Mouse (Mus musculus) midbrain, postnatal 0 days (tissue): Measurements from ENCODE around the gene Spag4. TPM values are rescaled to one million over a fixed set of nuclear protein-coding genes. Genes with fewer than 3 reads are reported as not detected.

Experiments used
- ATAC-seq: fragments of 200-750 bp; cut with Nextera tagmentation; 2 replicates; pipeline ENCODE4 v1.8.0; 2017; ENCODE audit warnings: moderate number of reproducible peaks, mild to moderate bottlenecking, moderate TSS enrichment, moderate library complexity; ENCODE audit not compliant: low FRiP score
- DNase-seq: peaks from one replicate; pipeline ENCODE4 v3.0.0-alpha.2; 2015; ENCODE audit warnings: low spot score
- H3K27ac ChIP-seq: fragments of 300-500 bp; sonication (generic); 2 replicates; pipeline ENCODE4 v1.5.1; 2014; ENCODE audit warnings: low read depth, mild to moderate bottlenecking, low read length, mixed read lengths
- H3K27me3 ChIP-seq: fragments of 300-500 bp; sonication (generic); 2 replicates; pipeline ENCODE4 v1.6.1; 2014; ENCODE audit warnings: low read length, control low read depth, mixed read lengths; ENCODE audit not compliant: insufficient read depth
- H3K36me3 ChIP-seq: fragments of 300-500 bp; sonication (generic); 2 replicates; pipeline ENCODE4 v1.6.1; 2014; ENCODE audit warnings: low read length, control low read depth, mixed read lengths; ENCODE audit not compliant: insufficient read depth
- H3K4me1 ChIP-seq: fragments of 300-500 bp; sonication (generic); 2 replicates; pipeline ENCODE4 v1.6.1; 2014; ENCODE audit warnings: mild to moderate bottlenecking, control low read depth, antibody characterized with exemption, low read length, mixed read lengths; ENCODE audit not compliant: insufficient read depth
- H3K4me2 ChIP-seq: fragments of 300-500 bp; sonication (generic); 2 replicates; pipeline ENCODE4 v1.6.1; 2014; ENCODE audit warnings: low read depth, mild to moderate bottlenecking, low read length, mixed read lengths; ENCODE audit not compliant: poor library complexity, severe bottlenecking
- H3K4me3 ChIP-seq: fragments of 300-500 bp; sonication (generic); 2 replicates; pipeline ENCODE4 v1.5.1; 2014; ENCODE audit warnings: low read depth, mild to moderate bottlenecking, low read length, moderate library complexity
- H3K9ac ChIP-seq: fragments of 300-500 bp; sonication (generic); replicated peaks from 2 replicates; pipeline ENCODE4 v1.6.1; 2014; ENCODE audit warnings: mild to moderate bottlenecking, low read length, moderate library complexity, mixed read lengths; ENCODE audit not compliant: poor library complexity, severe bottlenecking
- H3K9me3 ChIP-seq: fragments of 300-500 bp; sonication (generic); 2 replicates; pipeline ENCODE4 v1.6.1; 2016; ENCODE audit warnings: low read length, control low read depth
- CTCF ChIP-seq: IDR thresholded peaks from 2 replicates; pipeline ENCODE4 v1.5.1; 2016; ENCODE audit warnings: antibody characterized with exemption, mild to moderate bottlenecking
- WGBS: fragments of 180-500 bp; shearing (Covaris S2); extraction: QIAGEN DNeasy Blood & Tissue Kit; methylation state at CpG from one replicate; pipeline ENCODE4 v1.1.7; 2014; 5-methylcytosine and 5-hydroxymethylcytosine counted together
- polyA plus RNA-seq: library from polyadenylated mRNA; unstranded; fragments of >200 nt; fragmentation: Nextera tagmentation; extraction: Ambion mirVana; gene quantifications from 2 replicates; pipeline ENCODE4 v1.2.1, GENCODE M21; 2015
- total RNA-seq: library from RNA; depleted of rRNA; stranded (reverse); fragments of >200 nt; gene quantifications from 2 replicates; pipeline ENCODE4 v1.2.3, GENCODE M21; 2014

The Spag4 gene
- total and polyA plus RNA-seq, 2 experiments from 2014 or later: 8.1 to 15.2 TPM

DNA sequence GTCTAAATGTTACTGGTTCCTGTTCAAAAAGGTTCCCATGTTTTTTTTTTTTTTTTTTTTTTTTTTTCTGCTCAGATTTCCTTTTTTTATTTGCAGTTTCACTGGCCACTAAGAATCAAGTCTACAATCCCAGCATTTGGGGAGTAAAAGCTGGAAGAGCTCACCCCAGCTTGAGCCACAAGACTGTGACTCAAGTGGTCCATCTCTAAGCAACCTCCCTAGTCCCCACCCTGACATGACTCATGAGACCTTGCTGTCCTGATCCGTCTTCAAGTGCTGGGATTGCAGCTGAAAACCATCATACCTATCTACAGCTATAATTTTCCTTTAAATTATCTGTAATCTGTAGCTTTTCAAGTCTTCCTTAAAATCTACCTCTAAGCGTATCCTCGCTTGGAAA is 19.6 kb downstream of the Spag4 start:
- no peaks in the 10 kb centered on the region for H3K36me3 ChIP-seq
- H3K27me3 ChIP-seq: no peaks in the 10 kb centered on the region
- H3K4me3 ChIP-seq: no peak overlapping the region
- WGBS: 91% methylated on average over 3 of the region's 3 CpGs
- no peaks in the 10 kb centered on the region for H3K9me3 ChIP-seq
- no peak for TF ChIP-seq CTCF
- ATAC-seq: no peak
- no peak overlapping the region for H3K4me2 ChIP-seq
- no peak for DNase-seq
- no peaks in the 10 kb centered on the region for H3K4me1 ChIP-seq
- H3K9ac ChIP-seq: no peak overlapping the region
- H3K27ac ChIP-seq: no peak overlapping the region

- H3K4me1 ChIP-seq: no peaks in the 10 kb centered on the region
- no peak overlapping the region for H3K9ac ChIP-seq
- no peaks in the 10 kb centered on the region for H3K27me3 ChIP-seq
- no peak overlapping the region for H3K4me2 ChIP-seq
- DNase-seq (no peak), ATAC-seq (no peak)
- no peak overlapping the region for H3K4me3 ChIP-seq
- H3K36me3 ChIP-seq: 0 out of 2 replicates have a peak, but pooled peaks cover 2% of the 10 kb centered on the region
- H3K9me3 ChIP-seq: no peaks in the 10 kb centered on the region
- no peak overlapping the region for H3K27ac ChIP-seq
- WGBS: 93% methylated on average over 7 of the region's 7 CpGs
- no peak for TF ChIP-seq CTCF
These were observed 22.6 kb downstream of the Spag4 start for GRCm38 (mm10) chr2:156087391-156088110.

- 33% methylated on average over 1 of the region's 1 CpGs for WGBS
- Histone ChIP-seq H3K4me3 (no peak overlapping the region), H3K4me2 (no peak overlapping the region), H3K9me3 (no peaks in the 10 kb centered on the region), H3K4me1 (no peaks in the 10 kb centered on the region), H3K27ac (no peak overlapping the region), H3K27me3 (no peaks in the 10 kb centered on the region), H3K36me3 (peaks cover 2% of the 10 kb centered on the region; the same call in 1 of the 2 replicates), H3K9ac (no peak overlapping the region)
- no peak for TF ChIP-seq CTCF
- ATAC-seq: no peak
- peak; percentile 36 for DNase-seq
These were observed 24.8 kb downstream of the Spag4 start for GRCm38 (mm10) chr2:156089799-156090198.

DNA sequence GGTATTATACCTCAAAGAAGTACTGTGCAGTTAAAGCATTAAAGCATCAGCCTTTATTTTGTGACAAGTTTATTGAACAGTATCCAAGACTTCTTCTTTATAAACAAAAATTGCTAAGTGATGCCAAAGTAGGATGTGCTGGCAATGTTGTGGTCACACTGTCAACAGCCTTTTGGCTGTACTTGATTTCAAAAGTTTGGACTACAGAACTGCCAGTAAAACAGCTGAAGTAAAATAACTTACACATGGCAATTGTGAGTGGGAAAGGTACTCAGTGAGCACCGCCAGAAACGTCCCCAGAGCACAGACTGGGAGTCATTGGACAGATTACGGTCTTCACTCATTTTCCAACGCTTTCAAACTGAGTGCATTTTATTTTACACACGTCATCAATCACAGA is 27.0 kb downstream of the Spag4 start:
- no peak for TF ChIP-seq CTCF
- H3K27ac ChIP-seq: no peak overlapping the region
- H3K36me3 ChIP-seq: peaks cover 17% of the 10 kb centered on the region
- ATAC-seq (no peak), DNase-seq (no peak)
- no peak overlapping the region for H3K4me2 ChIP-seq
- H3K9me3 ChIP-seq: no peaks in the 10 kb centered on the region
- WGBS: 78% methylated on average over 5 of the region's 5 CpGs
- no peaks in the 10 kb centered on the region for H3K27me3 ChIP-seq
- no peak overlapping the region for H3K4me3 ChIP-seq
- no peaks in the 10 kb centered on the region for H3K4me1 ChIP-seq
- no peak overlapping the region for H3K9ac ChIP-seq

GRCm38 (mm10) chr2:156110627-156111357 is 45.8 kb downstream of the Spag4 start:
- Histone ChIP-seq H3K9ac (peak overlapping the region; percentile 99), H3K27me3 (no peaks in the 10 kb centered on the region), H3K4me1 (peaks cover 8% of the 10 kb centered on the region; the same call in 1 of the 2 replicates), H3K9me3 (no peaks in the 10 kb centered on the region), H3K36me3 (no peaks in the 10 kb centered on the region), H3K27ac (peak overlapping the region; percentile 97), H3K4me2 (peak overlapping the region; percentile 44), H3K4me3 (peak overlapping the region; percentile 100)
- DNase-seq: peak; percentile 53
- WGBS: 1% methylated on average over 16 of the region's 16 CpGs
- ATAC-seq: peak; percentile 85; the same call in 1 of the 2 replicates
- peak; percentile 17; the same call in 1 of the 2 replicates for TF ChIP-seq CTCF
